Mouse (Mus musculus) neural tube, embryonic 15.5 days (tissue): ENCODE measurements around the gene Gm11492. TPM values are rescaled to one million over a fixed set of nuclear protein-coding genes. Genes with fewer than 3 reads are reported as not detected.

ENCODE experiments used
- ATAC-seq: fragments of 200-750 bp; cut with Nextera tagmentation; 2 replicates; pipeline ENCODE4 v1.8.0; 2017; ENCODE audit warnings: mild to moderate bottlenecking, moderate TSS enrichment, moderate library complexity; ENCODE audit not compliant: low FRiP score
- H3K27ac ChIP-seq: fragments of 300-500 bp; sonication (generic); replicated peaks from 2 replicates; pipeline ENCODE4 v1.5.1; 2015; ENCODE audit warnings: mild to moderate bottlenecking, inconsistent platforms
- H3K27me3 ChIP-seq: fragments of 300-500 bp; sonication (generic); replicated peaks from 2 replicates; pipeline ENCODE4 v1.6.1; 2015; ENCODE audit warnings: inconsistent platforms
- H3K36me3 ChIP-seq: fragments of 300-500 bp; sonication (generic); 2 replicates; pipeline ENCODE4 v1.6.1; 2015; ENCODE audit warnings: inconsistent platforms
- H3K4me1 ChIP-seq: fragments of 300-500 bp; sonication (generic); 2 replicates; pipeline ENCODE4 v1.6.1; 2015; ENCODE audit warnings: inconsistent platforms
- H3K4me2 ChIP-seq: fragments of 300-500 bp; sonication (generic); 2 replicates; pipeline ENCODE4 v1.6.1; 2015; ENCODE audit warnings: inconsistent platforms, mild to moderate bottlenecking, moderate library complexity
- H3K4me3 ChIP-seq: fragments of 300-500 bp; sonication (generic); replicated peaks from 2 replicates; pipeline ENCODE4 v1.5.1; 2015; ENCODE audit warnings: mild to moderate bottlenecking, inconsistent platforms
- H3K9ac ChIP-seq: fragments of 300-500 bp; sonication (generic); replicated peaks from 2 replicates; pipeline ENCODE4 v1.6.1; 2015; ENCODE audit warnings: mild to moderate bottlenecking, inconsistent platforms
- H3K9me3 ChIP-seq: fragments of 300-500 bp; sonication (generic); replicated peaks from 2 replicates; pipeline ENCODE4 v1.6.1; 2016; ENCODE audit warnings: inconsistent platforms
- WGBS: fragments of 180-500 bp; shearing (Covaris S2); methylation state at CpG from one replicate; pipeline ENCODE4 v1.1.7; 2015; ENCODE audit warnings: mixed read lengths; 5-methylcytosine and 5-hydroxymethylcytosine counted together
- polyA plus RNA-seq: library from polyadenylated mRNA; unstranded; fragments of >200 nt; fragmentation: Nextera tagmentation; extraction: Ambion mirVana; gene quantifications from 2 replicates; pipeline ENCODE4 v1.2.1, GENCODE M21; 2015

The Gm11492 gene
- polyA plus RNA-seq, 1 experiment from 2014 or later = not detected

DNA sequence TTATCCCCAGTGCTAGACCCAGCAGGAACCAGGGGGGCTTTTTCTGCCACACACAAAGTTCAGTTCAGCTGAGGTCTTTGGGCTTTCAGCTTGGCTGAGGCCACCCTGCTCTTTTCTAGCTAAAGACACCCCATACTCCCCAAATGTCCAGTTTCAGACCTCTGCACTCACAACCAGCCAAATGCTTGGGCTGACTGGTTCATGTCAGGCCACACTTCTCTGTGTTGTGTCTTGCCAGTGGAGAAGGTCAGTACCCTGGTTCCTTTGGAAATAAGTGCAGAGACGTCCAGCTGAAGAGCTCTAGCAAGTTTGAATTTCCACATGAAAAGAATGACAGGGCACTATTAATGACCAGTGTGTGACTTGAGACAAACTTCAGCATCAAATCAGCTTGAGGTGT lies 13.3 kb downstream of the Gm11492 start:
- no peaks in the 10 kb centered on the region for H3K36me3 ChIP-seq
- H3K27ac ChIP-seq = no peak overlapping the region
- H3K4me1 ChIP-seq = peaks cover 23% of the 10 kb centered on the region
- H3K4me2 ChIP-seq = peak overlapping the region; percentile 95; the same call in 1 of the 2 replicates
- WGBS = 28% methylated on average over 1 of the region's 1 CpGs
- no peak overlapping the region for H3K9ac ChIP-seq
- no peak overlapping the region for H3K4me3 ChIP-seq
- no peaks in the 10 kb centered on the region for H3K27me3 ChIP-seq
- H3K9me3 ChIP-seq = no peaks in the 10 kb centered on the region
- ATAC-seq = no peak

DNA sequence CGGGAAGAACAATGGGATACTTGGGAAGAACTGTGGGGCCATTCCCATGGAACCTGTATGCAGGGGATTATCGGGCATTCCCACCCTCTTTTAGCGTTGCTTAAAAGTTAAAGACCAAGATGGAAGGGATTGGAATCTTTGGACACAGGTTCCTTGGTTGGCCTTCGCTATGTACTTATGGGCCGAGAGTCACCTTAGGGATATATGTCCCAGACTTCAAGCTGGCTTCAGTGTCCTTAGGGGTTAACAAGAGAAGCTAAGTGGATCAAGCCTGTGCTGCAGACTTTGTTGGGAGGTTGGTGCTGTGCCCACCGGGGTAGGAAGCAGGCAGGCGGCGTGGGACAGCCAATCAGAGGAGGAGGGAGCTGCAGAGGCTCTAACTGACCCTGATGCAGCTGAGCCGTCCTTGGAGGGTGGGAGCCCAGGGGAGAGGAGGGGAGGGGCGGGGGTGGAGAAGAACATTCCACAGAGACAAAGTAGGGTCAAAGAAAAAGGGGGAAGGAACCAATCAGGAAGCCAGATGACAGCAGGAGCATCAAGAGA lies 14.2 kb downstream of the Gm11492 start:
- H3K27ac ChIP-seq = no peak overlapping the region
- peaks cover 23% of the 10 kb centered on the region for H3K4me1 ChIP-seq
- ATAC-seq = no peak
- no peaks in the 10 kb centered on the region for H3K27me3 ChIP-seq
- no peaks in the 10 kb centered on the region for H3K36me3 ChIP-seq
- no peaks in the 10 kb centered on the region for H3K9me3 ChIP-seq
- H3K9ac ChIP-seq = no peak overlapping the region
- 50% methylated on average over 10 of the region's 10 CpGs for WGBS
- no peak overlapping the region for H3K4me2 ChIP-seq
- H3K4me3 ChIP-seq = no peak overlapping the region

- no peak overlapping the region for H3K4me3 ChIP-seq
- H3K4me2 ChIP-seq = no peak overlapping the region
- no peaks in the 10 kb centered on the region for H3K36me3 ChIP-seq
- H3K27me3 ChIP-seq = no peaks in the 10 kb centered on the region
- ATAC-seq = no peak
- no peak overlapping the region for H3K27ac ChIP-seq
- peaks cover 23% of the 10 kb centered on the region for H3K4me1 ChIP-seq
- no peaks in the 10 kb centered on the region for H3K9me3 ChIP-seq
- no peak overlapping the region for H3K9ac ChIP-seq
- WGBS = 88% methylated on average over 12 of the region's 12 CpGs
These were observed 14.9 kb downstream of the Gm11492 start for GRCm38 (mm10) chr11:87581161-87581865.

GRCm38 (mm10) chr11:87581933-87582710 lies 15.7 kb downstream of the Gm11492 start:
- Histone ChIP-seq H3K4me2 (no peak overlapping the region), H3K9me3 (no peaks in the 10 kb centered on the region), H3K4me3 (no peak overlapping the region), H3K9ac (no peak overlapping the region), H3K36me3 (no peaks in the 10 kb centered on the region), H3K27ac (no peak overlapping the region), H3K4me1 (peaks cover 22% of the 10 kb centered on the region), H3K27me3 (no peaks in the 10 kb centered on the region)
- no peak for ATAC-seq
- WGBS = 85% methylated on average over 8 of the region's 8 CpGs

GRCm38 (mm10) chr11:87583291-87584034 lies 17.0 kb downstream of the Gm11492 start:
- no peak overlapping the region for H3K27ac ChIP-seq
- no peaks in the 10 kb centered on the region for H3K9me3 ChIP-seq
- H3K27me3 ChIP-seq = no peaks in the 10 kb centered on the region
- peaks cover 9% of the 10 kb centered on the region for H3K4me1 ChIP-seq
- ATAC-seq = no peak
- WGBS = 85% methylated on average over 6 of the region's 6 CpGs
- no peak overlapping the region for H3K4me3 ChIP-seq
- H3K36me3 ChIP-seq = no peaks in the 10 kb centered on the region
- no peak overlapping the region for H3K9ac ChIP-seq
- no peak overlapping the region for H3K4me2 ChIP-seq

DNA sequence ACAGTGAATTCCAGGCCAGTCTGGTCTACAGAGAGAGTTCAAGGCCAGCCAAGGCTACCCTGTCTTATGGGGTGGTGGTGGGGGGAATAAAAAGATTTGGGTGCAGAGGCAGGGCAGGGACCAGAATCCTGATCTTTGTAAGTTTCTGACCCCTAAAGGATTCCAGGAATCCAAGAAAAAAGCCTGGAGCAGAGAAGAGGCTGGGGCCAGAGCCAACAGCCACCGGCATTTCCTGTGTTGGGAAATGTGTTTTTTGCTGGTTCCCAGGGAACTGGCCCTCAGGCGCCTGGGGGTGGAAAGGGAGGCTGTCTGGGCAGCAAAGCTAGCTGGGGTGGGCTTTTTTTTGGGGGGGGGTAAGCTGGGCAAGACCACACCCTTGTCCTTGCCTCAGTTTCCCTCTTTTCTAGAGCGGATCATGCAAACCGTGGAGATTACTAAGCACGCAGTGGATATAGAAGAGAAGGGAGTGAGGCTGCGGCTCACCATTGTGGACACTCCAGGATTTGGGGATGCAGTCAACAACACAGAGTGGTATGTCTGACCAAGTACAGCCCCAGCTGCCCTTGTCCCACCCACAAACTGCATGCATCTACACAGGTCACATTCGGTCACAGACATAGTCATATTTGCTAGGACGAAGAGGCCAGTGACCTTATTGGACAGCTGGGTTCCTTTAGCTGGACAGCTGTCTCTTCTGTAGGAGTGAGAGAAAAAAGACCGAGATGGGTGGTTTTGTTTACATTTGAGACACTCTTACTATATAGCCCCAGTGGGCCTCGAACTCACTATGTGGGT lies 18.5 kb downstream of the Gm11492 start:
- Histone ChIP-seq H3K4me2 (no peak overlapping the region), H3K27me3 (no peaks in the 10 kb centered on the region), H3K27ac (no peak overlapping the region), H3K4me3 (no peak overlapping the region), H3K9ac (no peak overlapping the region), H3K9me3 (no peaks in the 10 kb centered on the region), H3K36me3 (no peaks in the 10 kb centered on the region), H3K4me1 (peaks cover 11% of the 10 kb centered on the region)
- no peak for ATAC-seq
- 82% methylated on average over 10 of the region's 10 CpGs for WGBS

GRCm38 (mm10) chr11:87587211-87587874 lies 20.9 kb downstream of the Gm11492 start:
- H3K9me3 ChIP-seq = no peaks in the 10 kb centered on the region
- peaks cover 23% of the 10 kb centered on the region for H3K4me1 ChIP-seq
- no peak overlapping the region for H3K4me2 ChIP-seq
- H3K36me3 ChIP-seq = no peaks in the 10 kb centered on the region
- H3K9ac ChIP-seq = no peak overlapping the region
- H3K27ac ChIP-seq = no peak overlapping the region
- H3K4me3 ChIP-seq = no peak overlapping the region
- 91% methylated on average over 5 of the region's 5 CpGs for WGBS
- H3K27me3 ChIP-seq = no peaks in the 10 kb centered on the region
- ATAC-seq = no peak

- Histone ChIP-seq H3K27me3 (no peaks in the 10 kb centered on the region), H3K4me1 (peaks cover 46% of the 10 kb centered on the region), H3K4me2 (peak overlapping the region; percentile 82; the same call in 1 of the 2 replicates), H3K36me3 (peaks cover 7% of the 10 kb centered on the region; the same call in 1 of the 2 replicates), H3K9me3 (no peaks in the 10 kb centered on the region), H3K27ac (no peak overlapping the region), H3K4me3 (no peak overlapping the region), H3K9ac (0 out of 2 replicates have a peak overlapping the region, but pooled peaks have one; percentile 2)
- no peak for ATAC-seq
- WGBS = 94% methylated on average over 8 of the region's 8 CpGs
These were observed 23.2 kb downstream of the Gm11492 start for GRCm38 (mm10) chr11:87589605-87590004.

- WGBS = 2% methylated on average over 25 of the region's 25 CpGs
- Histone ChIP-seq H3K4me1 (peaks cover 56% of the 10 kb centered on the region), H3K27me3 (no peaks in the 10 kb centered on the region), H3K9me3 (no peaks in the 10 kb centered on the region), H3K9ac (peak overlapping the region; percentile 74), H3K36me3 (peaks cover 7% of the 10 kb centered on the region; the same call in 1 of the 2 replicates), H3K4me2 (peak overlapping the region; percentile 82), H3K4me3 (peak overlapping the region; percentile 78), H3K27ac (peak overlapping the region; percentile 95)
- ATAC-seq = no peak
These were observed 24.5 kb downstream of the Gm11492 start for GRCm38 (mm10) chr11:87590841-87591525.
